Mouse (Mus musculus): ENCODE data around the gene Grid2.
"Not testable (repeated sequence)": the region's sequence is repeated elsewhere in the genome, so short reads cannot be mapped to it uniquely, and the experiment has no call there.

The Grid2 gene

DNA sequence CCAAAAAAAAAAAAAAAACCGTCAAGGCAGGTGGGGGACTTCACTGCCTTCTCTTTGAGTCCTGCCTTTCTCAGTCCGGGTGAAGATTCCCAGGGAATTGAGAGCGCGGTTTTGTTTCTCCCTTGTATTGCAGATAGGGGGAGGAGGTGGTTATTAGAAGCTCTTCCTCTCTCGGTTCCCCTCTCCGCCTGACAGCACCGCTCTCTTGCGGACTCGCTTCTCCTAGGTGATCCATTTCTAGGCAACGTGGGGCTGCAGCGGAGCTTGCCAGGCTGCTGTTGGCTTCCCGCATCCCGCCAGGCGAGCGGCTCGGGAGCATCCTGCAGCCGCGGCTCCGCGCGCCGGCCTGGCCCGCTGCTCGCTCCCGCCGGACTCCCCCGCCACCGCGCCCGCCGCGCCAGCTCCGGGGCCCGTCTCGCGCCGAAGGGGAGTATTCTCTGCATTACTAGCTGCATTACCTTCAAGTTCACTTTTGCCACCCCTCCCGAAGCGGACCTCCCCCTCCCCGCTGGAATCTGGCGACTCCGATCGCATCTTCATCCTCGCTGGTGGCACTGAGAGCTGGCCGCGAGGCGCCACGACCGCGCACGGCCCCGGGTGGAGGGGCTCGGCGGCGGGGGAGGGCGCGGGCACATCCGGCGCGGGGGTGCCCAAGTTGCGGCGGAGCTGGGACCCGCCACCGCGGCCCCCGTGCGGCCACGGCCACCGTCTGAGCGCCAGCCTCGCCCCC, at the start of gene Grid2:
Gene Grid2, plus strand, starts transcription at position 51 of the 730 bp plus-strand sequence.
- no peak for DNase-seq (ENCODE audit: low read depth)

- DNase-seq (ENCODE audit: low read depth) = no peak
Observed at GRCm38 (mm10) chr6:63250738-63251137, 4.9 kb upstream of the Grid2 start.

GRCm38 (mm10) chr6:63256556-63257405, 1.1 kb downstream of the Grid2 start:
- DNase-seq (ENCODE audit: low read depth) = no peak

DNA sequence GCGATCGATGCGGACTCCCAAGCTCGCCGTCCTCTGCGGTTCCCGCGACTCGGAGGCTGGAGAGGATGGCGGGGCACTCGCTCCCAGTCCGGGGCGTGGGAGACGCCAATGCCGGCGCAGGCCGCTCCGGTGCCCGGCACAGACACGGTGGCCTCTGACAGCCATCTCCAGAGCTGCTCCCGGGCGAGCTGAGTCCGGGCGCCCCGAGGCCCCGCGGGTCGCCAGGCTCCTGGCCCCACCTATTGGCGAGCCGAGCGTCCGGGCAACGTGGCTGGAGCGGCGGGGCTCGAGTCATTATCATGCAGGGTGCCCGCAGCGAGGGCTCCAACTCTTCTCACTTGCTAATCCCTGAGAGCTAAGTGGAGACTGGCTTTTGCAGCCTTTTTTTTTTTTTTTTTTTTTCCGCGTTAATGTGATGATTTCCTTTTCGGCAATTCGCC, 1.8 kb downstream of the Grid2 start:
- no peak for DNase-seq (ENCODE audit: low read depth)

- DNase-seq (ENCODE audit: low read depth) = no peak
Observed at GRCm38 (mm10) chr6:63257876-63258275, 2.2 kb downstream of the Grid2 start.

GRCm38 (mm10) chr6:63259764-63260163, 4.1 kb downstream of the Grid2 start:
- DNase-seq (ENCODE audit: low read depth) = no peak

DNA sequence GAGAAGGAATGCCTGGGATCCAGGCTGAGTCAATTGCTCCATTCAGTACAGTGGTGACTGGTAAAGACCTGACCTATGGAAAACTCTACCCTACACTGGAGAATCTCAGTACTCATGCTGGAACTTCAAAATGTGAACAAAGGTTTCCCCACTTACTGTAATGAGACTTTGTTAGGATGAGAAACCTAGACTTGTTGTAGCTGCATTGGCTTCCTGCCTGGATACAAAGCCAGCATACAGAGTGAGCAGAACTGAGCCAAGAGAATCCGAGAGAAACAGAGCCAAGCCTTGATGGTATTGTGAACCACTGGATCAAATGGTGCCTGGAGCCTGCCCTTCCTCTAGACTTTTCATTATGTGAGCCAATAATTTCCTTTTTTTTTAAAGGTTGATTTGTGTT, 28.7 kb downstream of the Grid2 start:
- DNase-seq (ENCODE audit: low read depth) = no peak

- DNase-seq (ENCODE audit: low read depth) = no peak
Observed at GRCm38 (mm10) chr6:63342438-63343004, 86.8 kb downstream of the Grid2 start.

- DNase-seq (ENCODE audit: low read depth) = no peak
Observed at GRCm38 (mm10) chr6:63347015-63347414, 91.3 kb downstream of the Grid2 start.

DNA sequence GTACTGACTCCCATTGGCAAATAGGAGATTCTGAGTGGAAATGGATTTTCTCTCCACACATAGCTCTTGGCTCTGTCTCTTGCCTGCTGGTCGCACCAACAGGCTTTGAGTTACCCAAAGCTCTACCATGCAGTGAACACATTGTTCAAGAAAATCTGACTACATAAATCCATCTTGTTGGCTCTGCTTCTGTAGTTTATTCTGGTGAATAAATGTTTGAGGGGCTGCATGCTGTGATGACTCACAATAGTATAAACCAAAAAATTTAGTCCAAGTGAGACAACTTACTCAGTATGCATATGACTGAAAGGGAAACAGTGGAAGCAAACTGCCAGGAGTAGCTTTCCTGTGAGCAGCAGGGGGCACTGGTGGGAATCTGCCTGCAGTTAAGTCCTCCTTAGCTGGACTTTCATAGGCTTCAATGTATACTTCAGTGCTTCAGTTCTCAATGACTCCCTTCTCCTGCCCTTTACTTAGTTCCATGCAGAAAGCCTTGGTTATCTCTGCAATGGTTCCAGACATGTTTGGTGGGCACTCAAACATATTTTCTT, 125.5 kb downstream of the Grid2 start:
- DNase-seq (ENCODE audit: low read depth) = no peak

DNA sequence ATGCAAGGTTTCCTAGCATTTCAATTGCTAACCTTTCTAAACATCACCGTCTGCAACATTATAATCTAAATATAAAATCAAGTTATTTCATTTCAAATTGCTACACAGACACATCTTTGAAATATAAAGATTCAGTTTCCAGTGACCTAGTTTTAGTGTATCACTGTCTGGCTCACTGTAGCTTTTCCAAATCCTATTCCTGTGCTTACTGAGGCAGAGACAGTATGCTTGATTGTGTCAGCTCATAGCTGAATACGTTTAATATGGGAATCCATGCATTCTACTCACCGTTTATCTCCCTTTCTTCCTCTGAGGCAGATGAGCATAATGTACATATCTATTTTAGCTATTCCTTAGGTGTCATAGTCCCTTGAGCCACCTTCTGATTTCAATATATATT, 146.0 kb downstream of the Grid2 start:
- DNase-seq (ENCODE audit: low read depth) = no peak

DNA sequence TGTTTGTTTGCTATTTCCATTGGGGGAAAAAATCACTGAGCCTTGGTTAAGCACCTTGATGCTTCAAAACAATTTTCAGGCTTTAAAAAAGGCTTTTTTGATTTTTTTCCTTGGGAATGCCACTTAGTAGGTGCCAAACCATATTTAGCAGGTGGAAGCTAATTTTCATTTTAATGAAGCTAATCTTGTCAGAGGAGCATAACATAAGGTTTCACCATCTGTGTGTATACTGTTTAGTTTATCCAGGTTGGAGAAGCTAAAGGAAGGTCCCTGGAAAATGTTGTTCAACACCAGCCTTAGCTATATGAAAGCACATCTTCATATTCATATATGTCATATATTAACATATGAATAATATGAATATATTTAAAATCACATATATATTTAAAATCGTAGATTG, 161.9 kb downstream of the Grid2 start:
- DNase-seq (ENCODE audit: low read depth) = no peak

- DNase-seq (ENCODE audit: low read depth) = no peak
Observed at GRCm38 (mm10) chr6:63432751-63433150, 177.1 kb downstream of the Grid2 start.

DNA sequence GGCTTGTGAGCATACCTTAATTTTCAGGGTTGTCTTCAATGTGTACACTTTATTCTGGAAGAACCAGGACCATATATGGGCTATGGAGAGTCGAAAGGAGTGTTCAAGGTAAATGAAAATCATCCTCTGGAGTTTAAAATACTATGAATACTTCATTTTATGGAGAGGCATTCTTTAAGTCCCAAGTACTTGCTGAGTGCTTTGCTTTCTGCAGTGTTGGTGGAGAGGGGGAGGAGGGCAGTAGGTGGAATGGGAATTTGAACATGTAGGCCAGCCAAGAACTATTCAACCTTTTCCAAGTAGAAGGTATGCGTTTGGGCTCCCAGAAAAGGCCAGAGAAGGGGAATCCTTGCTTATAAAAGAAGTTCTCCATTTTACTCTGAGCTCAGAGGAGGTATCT, 192.5 kb downstream of the Grid2 start:
- DNase-seq (ENCODE audit: low read depth) = no peak

DNA sequence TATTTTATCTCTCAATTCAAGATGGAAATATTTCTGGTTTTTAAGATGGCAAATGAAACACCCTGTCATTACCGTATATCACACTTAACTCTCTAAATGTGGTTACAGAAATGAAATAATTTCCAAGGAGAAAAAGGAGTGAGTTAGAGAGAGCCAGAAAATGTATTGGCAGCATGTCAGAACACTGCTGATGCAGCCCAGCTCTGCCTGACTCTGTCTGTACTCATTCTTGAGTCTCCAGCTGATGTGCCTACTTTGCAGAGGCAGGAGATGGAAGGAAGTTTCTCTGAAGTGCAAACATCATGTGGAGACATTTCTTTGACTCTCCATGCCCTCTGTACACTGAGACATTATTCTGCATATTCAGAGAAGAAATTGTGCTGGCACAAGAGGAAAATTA, 226.5 kb downstream of the Grid2 start:
- DNase-seq (ENCODE audit: low read depth) = no peak

DNA sequence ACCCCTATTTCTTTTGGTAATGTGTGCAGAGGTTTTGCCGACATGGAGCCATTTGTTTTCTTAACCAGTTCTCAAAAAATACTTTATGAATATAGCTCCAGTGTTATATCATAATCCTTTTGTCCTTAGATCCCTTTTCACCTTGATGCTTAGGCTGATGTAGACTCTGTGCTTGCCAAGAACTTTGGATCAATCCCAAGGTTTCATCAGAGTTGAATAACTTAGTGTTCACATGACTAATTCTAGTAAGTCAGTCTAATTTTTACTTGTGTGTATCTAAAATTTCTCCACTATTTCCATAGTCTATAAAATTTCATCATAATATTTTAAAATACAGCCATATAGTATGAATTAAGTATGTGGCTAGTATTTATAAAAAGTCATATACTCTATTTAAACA, 259.3 kb downstream of the Grid2 start:
- no peak for DNase-seq (ENCODE audit: low read depth)

GRCm38 (mm10) chr6:63515957-63516356, 260.3 kb downstream of the Grid2 start:
- DNase-seq (ENCODE audit: low read depth) = no peak

GRCm38 (mm10) chr6:63531751-63532150, 276.1 kb downstream of the Grid2 start:
- DNase-seq (ENCODE audit: low read depth) = no peak

DNA sequence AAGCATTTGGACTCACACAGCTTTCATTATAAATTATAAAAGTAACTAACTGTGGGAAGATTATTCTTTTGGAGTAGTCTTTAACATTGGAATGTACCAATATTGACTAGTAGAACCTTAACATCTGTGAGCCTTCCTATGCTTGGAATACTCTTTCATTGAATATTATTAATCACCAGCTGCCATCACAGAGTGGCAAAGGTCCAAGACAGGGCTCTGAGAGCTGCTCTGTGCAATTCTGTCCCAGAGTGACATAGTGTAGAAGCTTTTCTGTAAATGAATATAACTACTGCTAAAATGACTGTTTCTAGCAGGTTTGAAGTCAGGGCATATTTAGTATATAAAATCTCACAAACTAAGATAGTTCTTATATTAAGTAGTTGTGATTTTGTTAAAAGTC, 277.2 kb downstream of the Grid2 start:
- no peak for DNase-seq (ENCODE audit: low read depth)

DNA sequence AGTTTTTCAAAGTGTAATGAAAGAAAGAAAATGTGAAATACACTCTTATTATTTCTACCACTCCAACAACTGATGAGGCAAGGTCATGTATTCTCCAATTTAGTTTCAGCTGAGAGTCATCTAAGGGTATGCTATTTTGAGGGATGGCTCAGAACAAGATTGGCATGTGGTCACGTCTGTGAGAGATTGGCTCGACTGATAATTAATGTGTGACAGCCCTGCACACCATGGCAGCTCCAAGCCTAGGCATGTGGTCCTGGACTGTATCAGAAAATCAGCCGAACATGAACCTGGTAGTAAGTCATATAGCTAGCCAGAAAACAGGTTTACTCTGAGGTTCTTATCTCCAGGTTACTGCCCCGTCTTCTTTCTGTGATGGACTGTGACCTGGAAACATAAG, 292.1 kb downstream of the Grid2 start:
- DNase-seq (ENCODE audit: low read depth) = no peak

- DNase-seq (ENCODE audit: low read depth) = not testable (repeated sequence)
Observed at GRCm38 (mm10) chr6:63568741-63569140, 313.1 kb downstream of the Grid2 start.

- DNase-seq (ENCODE audit: low read depth) = no peak
Observed at GRCm38 (mm10) chr6:63590681-63591080, 335.0 kb downstream of the Grid2 start.

DNA sequence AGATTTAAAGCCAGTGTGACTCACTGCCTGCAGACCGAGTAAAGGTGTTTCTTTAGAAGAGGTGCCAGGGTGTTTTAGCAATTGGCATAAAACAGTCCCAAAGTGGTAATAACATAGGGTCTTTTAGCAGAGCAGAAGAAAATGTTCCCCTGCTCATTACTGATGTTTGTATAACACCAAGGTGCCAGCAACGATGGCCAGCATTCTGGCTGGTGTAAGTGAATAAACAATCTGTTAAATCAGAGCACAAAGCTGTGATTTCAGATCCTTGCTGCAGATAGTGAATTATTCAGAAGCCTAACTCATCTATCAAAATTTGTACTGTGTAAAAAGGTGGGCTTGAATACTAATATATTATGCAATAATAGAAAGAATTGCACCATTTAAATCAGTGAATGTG, 353.9 kb downstream of the Grid2 start:
- no peak for DNase-seq (ENCODE audit: low read depth)

Data from naive thymus-derived CD4-positive, alpha-beta T cell, adult 2 months (primary cell).